Mouse (Mus musculus) lung, postnatal 4 days (tissue): ENCODE measurements at regions not wholly inside any gene's neighbourhood (a gene's known extent, or its start where the extent isn't known, plus 50 kb on each side); places are given as distances from the start of the nearest gene placed in this dataset.
A peak's percentile ranks its signal among the peaks of the same experiment; 100 is the strongest.

Experiments
- DNase-seq, 2 experiments: peaks; one replicate each; pipeline ENCODE4 v3.0.0; 2021

DNA sequence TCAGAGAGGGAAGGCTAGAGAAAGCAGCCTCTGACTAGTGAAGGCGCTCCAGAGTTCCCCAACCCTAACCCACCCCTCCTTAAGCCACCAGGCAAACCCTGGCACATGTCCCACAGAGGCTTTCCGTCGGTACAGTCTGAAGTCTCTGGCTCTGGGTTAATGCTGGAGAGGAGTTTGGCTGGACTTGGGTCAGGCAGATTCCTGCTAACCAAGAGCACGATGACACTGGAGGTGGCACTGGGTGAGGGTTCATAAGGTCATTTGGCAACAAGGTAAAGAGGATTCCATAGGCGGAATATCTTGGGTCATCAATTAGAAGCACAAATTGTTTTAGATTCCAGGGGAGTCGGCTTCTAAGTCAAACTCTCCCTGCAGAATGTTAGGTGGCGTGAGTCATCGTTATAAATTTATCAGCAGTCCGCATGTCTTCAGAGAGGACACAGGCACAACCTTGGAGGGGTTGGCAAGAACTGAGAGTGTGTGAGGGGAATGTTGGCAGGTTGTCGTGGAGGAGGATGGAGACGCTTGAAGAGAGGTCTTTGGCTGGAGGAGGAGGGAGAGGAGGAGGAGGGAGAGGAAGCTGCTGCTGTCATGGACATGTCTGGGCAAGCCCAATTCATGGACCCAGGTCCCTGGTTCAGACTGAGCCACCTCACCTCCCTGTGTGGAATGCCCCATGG, 138.4 kb downstream of the Utp6 start:
- DNase-seq, result no peak

DNA sequence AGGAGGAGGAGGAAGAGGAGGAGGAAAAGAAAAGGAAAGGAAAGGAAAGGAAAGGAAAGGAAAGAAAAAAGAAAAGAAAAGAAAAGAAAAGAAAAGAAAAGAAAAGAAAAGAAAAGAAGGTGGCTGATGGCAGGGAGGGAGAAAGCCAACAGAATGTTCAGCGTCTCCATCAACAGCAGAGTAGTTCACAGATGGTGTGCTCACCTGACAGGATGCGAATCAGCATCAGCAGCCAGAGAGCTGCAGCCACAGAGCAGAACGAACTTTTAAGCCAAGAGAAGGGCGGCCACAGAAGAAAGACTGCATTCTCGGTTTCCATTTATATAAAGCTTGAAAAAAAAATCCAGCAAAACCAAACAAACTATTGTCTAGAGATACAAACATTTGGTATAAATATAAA, 140.2 kb downstream of the Utp6 start:
- no peak for DNase-seq

DNA sequence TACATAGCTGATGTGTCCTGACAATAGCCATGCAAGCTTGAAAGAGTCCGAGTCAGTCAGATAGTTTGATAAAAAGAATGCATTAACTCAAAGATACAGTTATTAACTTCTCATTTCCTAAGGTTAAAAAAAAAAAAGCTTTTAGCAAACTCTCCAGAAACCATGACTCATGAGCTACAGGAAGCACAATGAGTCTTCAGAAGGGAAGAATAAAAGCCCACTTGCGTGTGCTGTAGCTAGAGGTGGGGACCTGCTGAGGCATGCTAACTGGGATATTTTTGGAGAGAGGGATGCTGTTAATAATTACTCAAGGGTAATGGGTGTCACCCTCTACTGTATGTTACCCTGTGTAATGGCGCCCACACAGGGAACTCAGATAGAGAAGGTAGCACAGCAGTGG, 147.0 kb downstream of the Utp6 start:
- no peak for DNase-seq

DNA sequence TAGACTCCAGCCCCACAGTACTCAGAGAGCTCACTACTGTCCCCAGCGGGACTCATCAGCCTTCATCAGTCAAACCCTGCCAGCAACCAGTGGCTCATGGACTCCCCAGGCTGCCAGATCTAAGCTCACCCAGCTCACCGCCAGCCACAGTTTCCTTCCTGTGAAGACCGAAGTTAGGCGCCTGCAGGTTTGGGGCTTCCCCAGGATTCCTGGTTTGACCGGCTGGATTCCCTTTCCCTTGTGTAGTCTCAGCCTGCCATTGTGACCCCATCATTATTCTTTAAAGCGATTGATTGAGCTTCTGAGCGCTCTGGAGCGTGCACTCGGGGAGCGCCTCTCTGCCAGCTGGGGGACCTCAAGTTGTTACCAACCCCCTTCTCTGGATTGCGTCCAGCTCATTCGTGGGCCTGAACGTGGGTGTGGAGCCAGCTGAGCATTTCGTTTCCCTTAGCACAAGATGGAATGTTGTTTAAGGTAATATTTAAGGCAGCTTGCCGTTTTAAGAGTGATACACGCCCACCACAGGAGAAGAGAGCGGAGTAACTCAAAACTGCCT, 155.2 kb downstream of the Utp6 start:
- peak; percentile 38 to 61 for DNase-seq

DNA sequence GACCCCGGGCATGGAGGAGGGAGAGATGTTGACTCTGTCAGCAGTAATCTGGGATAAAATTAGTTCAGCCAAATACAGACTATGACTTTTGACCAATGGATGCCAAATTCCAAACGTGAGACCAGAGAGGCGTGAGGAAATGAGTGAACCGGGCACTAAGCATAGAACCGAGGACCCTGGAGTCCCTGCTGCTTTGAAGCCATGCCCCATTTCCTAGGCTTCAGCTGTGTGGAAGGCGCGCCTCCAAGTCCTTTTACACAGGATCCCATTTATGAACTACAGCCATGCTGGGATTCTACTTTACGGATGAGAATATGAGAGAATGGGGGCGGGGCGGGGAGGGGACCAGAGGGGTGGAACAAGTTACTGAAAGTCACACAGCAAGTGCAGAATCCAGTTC, 155.8 kb downstream of the Utp6 start:
- DNase-seq, result no peak

DNA sequence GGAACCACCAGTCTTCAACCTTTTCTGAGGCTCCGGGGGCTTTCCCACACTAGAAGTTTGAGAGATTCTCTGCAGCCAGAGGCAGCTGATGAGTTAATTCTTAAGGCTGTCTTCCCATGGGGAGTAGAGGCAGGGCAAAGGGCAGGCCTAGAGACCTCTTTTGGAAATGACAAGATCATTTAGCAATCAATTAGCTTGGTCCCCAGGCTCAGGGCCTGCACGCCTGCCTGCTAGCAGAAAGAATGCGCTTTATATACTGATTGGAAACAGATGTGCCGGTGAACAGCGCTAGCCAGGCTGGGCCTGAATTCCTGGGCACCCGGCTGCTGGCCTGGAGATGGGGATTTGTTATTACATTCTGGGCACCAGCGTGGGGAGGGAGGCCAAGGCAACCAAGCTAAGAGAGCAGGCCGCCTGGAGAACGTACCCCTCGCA, 156.2 kb downstream of the Utp6 start:
- peak; percentile 35 to 81 for DNase-seq

DNA sequence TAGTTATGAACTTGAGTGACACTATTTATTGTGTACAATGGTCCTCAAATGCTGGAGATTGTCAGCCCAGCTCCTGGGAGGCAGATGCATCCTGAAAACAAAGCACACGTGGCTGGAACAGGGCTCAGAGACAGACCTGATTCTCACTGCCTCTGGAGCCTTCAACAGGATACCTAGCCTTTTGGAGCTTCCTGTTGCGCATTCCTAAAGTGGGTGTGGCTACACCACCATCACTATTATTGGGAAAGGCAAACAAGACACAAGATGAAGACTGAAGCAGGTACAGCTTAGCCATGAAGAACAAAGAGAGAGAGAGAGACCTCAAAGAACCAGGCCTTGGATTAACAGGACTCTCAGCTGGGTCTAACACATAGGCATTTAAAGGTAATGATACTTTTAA, 158.2 kb downstream of the Utp6 start:
- no peak for DNase-seq

DNA sequence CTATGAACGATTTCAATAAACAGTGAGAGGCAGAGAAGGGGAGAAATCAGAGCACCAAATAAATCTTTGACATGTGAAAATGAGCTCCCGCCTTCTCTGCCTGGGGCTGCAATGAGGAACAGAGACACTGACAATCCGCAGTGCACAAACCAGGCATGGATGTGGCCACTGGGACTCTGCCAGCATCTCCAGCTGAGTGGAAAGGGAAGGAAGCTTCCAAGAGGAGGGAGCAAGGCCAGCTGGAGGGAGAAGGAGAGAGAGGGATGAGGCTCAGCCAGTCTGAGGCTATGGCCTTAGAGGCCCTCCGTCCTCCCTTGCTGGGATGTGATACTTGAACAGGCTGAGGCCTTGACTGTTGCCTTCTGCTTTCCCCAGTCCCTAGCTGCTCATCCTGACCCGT, 159.2 kb downstream of the Utp6 start:
- peak; percentile 78 to 89 for DNase-seq

DNA sequence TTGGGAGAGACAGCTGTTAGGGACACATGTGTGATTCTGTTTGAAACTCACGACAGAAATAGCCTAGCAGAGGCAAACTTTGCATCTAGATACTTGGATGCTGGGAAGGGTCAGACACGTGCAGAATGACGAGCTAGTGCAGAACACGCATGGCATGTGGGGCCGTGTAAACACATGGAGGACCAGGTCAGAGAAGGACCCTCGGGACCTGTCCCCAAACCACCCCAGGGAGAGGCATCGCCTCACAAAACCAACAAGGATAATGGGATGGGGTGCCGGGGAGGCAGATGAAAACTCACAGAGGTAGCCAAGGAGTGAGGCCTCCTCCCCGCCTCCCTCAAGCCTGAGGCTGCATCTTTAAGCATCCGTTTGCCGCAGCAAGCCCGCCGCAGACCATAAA, 159.6 kb downstream of the Utp6 start:
- DNase-seq, result peak; percentile 29 to 59

DNA sequence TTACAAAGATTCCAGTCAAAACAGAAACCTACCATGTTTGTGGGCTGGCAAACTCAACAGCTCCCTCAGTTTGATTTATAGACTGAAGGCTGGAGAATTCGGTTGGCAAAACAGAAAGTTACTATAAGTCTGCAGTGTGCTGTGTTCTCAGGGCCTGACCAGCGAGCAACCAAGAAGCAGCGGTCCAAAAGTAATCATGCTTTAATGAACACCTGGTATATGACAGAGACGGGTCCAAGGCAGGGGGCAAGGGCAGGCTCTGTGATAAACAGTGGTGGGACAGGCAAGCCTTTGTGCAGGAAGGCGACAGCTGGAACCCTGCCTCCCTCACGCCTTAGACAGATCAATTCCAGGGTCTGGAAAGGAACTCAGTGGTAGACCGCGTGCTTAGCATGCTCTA, 161.9 kb downstream of the Utp6 start:
- DNase-seq, result peak in 1 of 2 experiments; percentile 63

DNA sequence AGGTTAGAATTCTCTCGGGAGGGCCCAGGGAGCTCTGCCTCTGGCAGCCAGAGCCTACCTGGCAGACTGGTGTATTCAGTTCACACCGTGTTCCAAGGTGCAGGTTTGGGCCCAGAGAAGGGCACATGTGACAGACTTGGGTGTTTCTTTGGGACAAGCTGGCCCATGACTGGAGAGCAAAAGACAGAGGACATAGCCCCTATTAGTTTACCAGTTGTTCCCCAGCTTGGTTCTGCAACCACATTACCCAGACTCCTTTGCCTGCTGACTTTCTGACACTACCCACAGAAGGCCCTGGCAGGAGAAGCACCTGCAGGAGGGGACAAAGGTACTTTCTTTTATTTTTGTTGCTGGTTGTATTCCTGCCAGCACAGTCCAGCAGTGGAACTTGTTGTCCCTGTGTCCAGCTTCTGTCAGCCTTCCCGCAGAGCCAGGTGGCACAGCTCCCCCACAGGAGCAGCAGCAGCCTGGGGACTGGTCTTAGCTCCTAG, 173.9 kb downstream of the Utp6 start:
- no peak for DNase-seq

DNA sequence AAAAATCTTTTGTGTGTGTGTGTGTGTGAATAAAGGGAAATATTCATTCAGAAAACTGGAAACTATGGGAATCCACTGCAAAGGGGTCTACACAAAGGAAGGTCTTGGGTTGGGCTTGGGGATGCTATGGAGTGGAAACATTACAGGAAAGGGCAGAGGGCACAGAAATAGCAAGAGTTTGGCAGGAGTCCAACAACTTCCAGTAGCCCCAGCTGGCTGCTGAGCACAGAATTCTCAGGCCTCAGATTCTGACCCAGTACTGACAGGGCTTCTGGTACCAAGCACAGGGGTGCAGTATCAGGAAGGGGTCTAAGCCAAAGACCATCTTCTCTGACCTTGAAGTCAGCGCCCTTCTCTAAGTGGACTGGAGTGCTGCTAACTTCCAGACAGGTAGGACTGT, 174.4 kb downstream of the Utp6 start:
- no peak for DNase-seq

DNA sequence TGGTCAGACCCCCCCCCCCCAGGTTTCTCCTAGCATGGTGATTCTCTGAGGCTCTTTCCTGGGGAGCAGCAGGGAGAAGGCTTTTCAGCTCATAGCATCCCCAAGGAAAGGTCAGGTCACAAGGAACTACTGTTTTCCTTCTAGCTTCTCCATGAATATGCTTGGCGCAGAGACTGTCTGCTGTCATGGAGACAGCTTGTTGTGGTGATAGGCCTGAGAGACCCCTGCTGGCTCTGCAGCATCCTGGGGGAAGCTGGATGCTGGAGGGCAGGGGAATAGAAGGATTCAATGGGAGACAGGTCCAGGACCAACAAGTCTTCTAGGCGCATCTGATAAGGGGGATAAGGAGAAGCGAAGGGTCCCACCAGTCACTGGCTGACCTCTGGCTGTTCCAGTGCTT, 178.1 kb downstream of the Utp6 start:
- no peak for DNase-seq

DNA sequence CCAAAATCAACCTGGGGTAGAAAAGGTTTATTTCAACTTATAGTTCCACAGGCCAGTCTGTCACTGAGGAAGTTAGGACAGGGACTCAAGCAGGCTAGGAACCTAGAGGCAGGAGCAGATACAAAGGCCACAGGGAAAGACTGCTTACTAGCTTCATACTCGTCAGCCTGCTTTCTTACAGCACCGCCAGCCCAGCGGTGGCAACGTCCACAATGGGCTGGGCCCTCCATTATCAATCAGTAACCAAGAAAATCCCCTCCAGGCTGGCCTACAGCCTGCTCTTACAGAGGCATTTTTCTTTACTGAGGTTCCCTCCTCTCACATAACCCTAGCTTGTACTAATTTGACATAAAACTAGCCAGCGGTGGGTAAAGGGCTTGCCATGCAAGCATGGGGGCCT, 180.2 kb downstream of the Utp6 start:
- DNase-seq, result no peak

DNA sequence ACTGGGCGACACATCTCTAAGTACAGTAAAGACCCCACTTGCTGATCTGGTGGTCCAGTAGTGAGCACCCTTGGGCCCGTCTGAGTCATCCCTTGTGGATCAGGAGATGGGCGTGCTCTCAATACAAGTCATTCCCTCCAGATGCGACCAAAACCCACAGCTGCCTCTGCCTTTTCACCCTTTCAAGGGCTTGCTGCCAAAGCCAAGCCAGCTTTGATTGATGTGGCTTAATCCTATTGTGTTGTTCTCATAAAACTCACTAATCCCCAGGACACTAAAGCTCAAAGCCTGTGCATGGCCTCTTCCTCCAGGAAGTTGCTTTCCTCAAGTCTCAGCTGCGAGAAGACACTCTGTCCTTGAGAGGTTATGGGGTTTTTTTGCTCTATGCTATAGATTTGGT, 182.4 kb downstream of the Utp6 start:
- no peak for DNase-seq

DNA sequence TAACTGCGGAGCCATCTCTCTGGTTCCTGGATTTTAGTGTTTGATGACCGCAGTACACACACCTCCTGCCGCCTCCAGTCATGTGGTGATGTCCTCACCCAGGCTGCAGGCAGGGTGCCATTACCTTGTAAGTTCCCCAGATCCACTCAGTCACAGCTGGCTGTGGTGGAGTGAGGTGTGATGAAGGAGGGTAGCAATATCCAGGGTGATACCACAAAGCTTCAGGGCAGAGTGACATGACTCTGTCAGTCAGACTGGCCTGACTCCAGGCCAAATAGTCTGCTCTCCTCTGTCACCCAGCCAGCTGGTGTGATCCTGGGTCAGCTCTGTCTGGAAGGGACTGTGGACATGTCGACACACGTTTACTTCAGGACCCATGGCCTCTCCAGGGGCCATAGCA, 183.7 kb downstream of the Utp6 start:
- peak in 1 of 2 experiments; percentile 19 for DNase-seq

DNA sequence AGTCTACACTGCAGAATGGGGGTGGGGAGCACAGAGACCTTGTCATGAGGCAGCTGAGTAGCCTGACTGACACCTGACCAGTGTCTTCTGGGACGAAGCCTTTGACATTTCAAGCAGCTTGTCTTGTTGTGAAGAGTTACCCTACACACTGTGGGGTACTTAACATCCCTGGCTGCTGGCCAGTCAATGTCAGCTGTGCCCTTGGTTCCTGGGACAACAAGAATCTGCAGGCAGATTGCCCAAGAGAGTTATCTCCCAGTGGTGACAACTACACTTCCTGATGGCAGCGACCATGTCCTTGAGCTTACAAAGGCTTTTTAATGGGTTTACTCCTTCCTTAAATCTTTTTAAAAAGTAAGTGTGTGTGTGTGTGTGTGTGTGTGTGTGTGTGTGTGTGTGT, 184.2 kb downstream of the Utp6 start:
- DNase-seq, result peak; percentile 29 to 62

DNA sequence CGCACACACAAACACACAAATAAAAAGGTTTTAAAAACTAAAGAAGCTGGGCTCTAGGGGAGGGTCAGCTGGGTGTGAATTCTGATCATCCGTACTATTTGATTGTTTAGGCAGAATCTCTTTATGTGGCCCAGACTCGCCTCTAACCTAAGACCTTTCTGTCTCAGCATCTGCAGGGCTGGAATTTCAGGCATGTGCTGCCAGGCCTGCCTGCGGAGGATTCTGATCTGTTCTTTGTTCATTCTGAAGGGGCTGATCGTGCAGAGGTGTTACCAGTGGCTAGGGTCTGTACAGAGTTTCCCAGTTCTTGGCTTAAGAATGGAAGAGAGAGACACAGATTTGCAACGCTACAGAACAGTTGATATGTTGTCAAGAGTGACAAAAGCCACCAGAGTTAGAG, 185.6 kb downstream of the Rab11fip4 start:
- DNase-seq, result peak in 1 of 2 experiments; percentile 16

DNA sequence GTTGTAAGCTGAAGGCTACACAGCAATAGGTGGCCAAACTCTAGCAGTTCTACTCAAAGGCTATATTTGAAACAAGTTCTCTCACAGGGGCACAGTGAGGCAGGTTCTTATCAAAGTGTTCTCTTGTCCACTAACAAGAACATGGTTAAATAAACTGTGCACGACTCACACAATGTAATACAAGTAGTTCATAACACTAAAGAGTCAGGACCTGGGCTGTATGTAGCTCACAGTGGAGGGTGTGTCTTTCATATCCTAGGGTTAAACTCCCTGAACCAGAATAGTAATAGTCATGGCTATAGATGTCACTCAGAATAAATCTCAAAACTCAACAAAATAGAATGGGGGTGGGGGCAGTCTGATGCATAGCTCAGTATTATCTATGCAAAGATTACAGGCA, 182.7 kb downstream of the Rab11fip4 start:
- no peak for DNase-seq

DNA sequence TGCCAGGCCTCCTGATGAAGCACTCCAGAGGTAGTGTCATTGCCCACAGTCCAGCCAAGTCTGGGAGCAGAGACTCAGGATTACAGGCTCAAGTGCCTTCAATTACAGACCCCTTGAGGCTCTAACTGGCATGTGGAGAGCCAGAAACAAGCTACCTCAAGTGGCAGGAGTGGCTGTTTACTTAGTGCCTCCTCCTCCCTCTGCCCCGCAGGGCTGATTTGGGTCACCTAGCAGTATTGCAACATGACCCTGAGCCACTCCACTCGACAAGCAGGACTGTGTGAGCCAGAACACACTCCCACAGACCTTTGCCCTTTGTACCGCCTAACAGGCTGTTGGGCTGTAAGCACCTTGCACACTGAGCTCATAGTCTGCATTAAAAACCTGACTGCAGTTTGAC, 180.4 kb downstream of the Rab11fip4 start:
- peak; percentile 75 to 90 for DNase-seq

DNA sequence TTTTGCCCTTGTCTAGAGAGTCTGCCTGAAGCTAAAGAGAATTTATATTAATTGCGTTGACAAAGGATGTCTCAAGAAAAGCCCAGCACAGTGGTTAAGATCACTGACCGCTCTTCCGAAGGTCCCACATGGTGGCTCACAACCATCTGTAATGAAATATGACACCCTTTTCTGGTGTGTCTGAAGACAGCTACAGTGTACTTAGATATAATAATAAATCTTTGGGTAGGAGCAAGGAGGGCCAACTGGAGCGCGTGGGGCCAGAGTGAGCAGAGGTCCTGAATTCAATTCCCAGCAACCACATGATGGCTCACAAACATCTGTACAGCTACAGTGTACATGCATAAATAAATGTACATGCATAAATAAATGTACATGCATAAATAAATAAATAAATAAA, 176.1 kb downstream of the Rab11fip4 start:
- peak in 1 of 2 experiments; percentile 4 for DNase-seq

DNA sequence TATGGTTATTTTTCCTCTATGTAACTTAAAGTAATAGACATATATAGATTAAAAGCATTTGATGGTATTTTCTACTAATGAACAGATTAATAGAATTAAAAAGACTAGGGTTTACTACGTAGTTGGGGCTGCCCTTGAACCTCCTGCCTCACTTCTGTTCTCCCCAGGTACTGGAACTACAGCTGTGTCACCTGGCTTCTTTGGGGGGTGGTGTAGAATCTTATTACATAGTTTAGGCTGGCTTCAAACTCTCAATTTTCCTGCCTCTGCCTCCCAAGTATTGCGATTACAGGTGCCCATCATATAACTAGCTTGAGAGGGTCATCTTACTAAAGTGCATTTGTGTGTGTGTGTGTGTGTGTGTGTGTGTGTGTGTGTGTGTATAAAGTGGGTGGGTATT, 175.0 kb downstream of the Rab11fip4 start:
- no peak for DNase-seq

DNA sequence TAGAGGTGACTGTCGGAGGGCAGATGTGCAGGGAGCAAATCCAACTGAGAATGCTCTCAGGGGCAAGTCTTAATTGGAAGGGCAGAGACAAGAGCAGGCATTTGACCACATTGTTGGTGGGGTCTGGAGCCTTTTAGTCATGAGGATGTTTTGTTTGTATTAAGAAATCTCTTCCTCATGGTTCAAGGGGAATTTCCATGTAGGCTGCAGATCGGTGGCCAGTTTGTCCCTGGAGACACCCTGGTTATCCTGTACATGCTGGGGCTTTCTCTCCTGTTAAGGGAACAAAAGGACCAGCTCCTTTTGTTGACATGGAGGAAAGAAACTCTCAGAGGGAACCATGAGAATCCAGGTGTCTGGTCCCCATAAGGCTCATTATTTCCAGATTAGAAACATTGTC, 174.4 kb downstream of the Rab11fip4 start:
- DNase-seq, result peak in 1 of 2 experiments; percentile 2

DNA sequence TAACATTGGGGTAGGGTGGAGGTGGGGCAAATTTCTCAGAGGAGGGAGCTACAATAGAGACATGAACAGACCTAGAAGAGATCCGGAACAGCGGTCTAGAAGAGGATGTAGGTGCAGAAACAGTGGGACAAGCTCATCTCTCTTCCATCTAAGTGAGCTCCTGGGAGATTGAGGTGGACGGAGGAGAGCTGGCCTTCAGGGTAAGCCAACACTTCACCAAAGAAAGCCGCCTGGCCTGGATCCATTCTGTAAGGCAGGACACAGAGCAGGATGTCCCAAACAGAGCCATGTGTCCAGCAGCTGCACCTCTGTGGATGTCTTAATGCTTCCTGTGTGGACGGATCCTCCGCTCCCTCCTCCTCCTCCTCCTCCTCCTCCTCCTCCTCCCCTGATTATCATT, 173.0 kb downstream of the Rab11fip4 start:
- DNase-seq, result peak in 1 of 2 experiments; percentile 10

DNA sequence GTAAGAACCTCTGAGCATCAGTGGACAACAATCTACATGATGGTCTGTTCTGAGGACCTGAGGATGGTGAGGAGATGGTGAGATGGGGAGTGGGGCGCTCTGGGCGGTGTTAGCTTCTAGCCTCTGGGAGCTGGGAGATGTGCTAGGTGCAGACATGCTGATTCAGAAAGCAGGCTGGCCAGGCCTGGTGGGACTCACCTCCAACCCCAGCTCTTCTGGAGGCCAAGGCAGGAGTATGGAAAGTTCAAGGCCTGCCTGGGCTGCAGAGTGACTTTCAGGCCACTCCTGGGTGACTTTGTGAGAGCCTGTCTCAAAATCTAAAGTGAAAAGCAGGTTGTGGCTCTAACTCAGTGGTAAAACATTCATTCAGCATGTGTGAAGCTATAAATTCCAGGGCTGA, 171.6 kb downstream of the Rab11fip4 start:
- DNase-seq, result peak in 1 of 2 experiments; percentile 17
